Mouse (Mus musculus) midbrain, postnatal 0 days (tissue): ENCODE results near the gene Tmem94. TPM values are rescaled to one million over a fixed set of nuclear protein-coding genes. Genes with fewer than 3 reads are reported as not detected.
A peak's percentile ranks its signal among the peaks of the same experiment; 100 is the strongest.

Experiments
- ATAC-seq: fragments of 200-750 bp; cut with Nextera tagmentation; 2 replicates; pipeline ENCODE4 v1.8.0; 2017; ENCODE audit warnings: moderate number of reproducible peaks, mild to moderate bottlenecking, moderate TSS enrichment, moderate library complexity; ENCODE audit not compliant: low FRiP score
- DNase-seq: peaks from one replicate; pipeline ENCODE4 v3.0.0-alpha.2; 2015; ENCODE audit warnings: low spot score
- H3K27ac ChIP-seq: fragments of 300-500 bp; sonication (generic); 2 replicates; pipeline ENCODE4 v1.5.1; 2014; ENCODE audit warnings: low read depth, mild to moderate bottlenecking, low read length, mixed read lengths
- H3K27me3 ChIP-seq: fragments of 300-500 bp; sonication (generic); 2 replicates; pipeline ENCODE4 v1.6.1; 2014; ENCODE audit warnings: low read length, control low read depth, mixed read lengths; ENCODE audit not compliant: insufficient read depth
- H3K36me3 ChIP-seq: fragments of 300-500 bp; sonication (generic); 2 replicates; pipeline ENCODE4 v1.6.1; 2014; ENCODE audit warnings: low read length, control low read depth, mixed read lengths; ENCODE audit not compliant: insufficient read depth
- H3K4me1 ChIP-seq: fragments of 300-500 bp; sonication (generic); 2 replicates; pipeline ENCODE4 v1.6.1; 2014; ENCODE audit warnings: mild to moderate bottlenecking, control low read depth, antibody characterized with exemption, low read length, mixed read lengths; ENCODE audit not compliant: insufficient read depth
- H3K4me2 ChIP-seq: fragments of 300-500 bp; sonication (generic); 2 replicates; pipeline ENCODE4 v1.6.1; 2014; ENCODE audit warnings: low read depth, mild to moderate bottlenecking, low read length, mixed read lengths; ENCODE audit not compliant: poor library complexity, severe bottlenecking
- H3K4me3 ChIP-seq: fragments of 300-500 bp; sonication (generic); 2 replicates; pipeline ENCODE4 v1.5.1; 2014; ENCODE audit warnings: low read depth, mild to moderate bottlenecking, low read length, moderate library complexity
- H3K9ac ChIP-seq: fragments of 300-500 bp; sonication (generic); replicated peaks from 2 replicates; pipeline ENCODE4 v1.6.1; 2014; ENCODE audit warnings: mild to moderate bottlenecking, low read length, moderate library complexity, mixed read lengths; ENCODE audit not compliant: poor library complexity, severe bottlenecking
- H3K9me3 ChIP-seq: fragments of 300-500 bp; sonication (generic); 2 replicates; pipeline ENCODE4 v1.6.1; 2016; ENCODE audit warnings: low read length, control low read depth
- CTCF ChIP-seq: IDR thresholded peaks from 2 replicates; pipeline ENCODE4 v1.5.1; 2016; ENCODE audit warnings: antibody characterized with exemption, mild to moderate bottlenecking
- WGBS: fragments of 180-500 bp; shearing (Covaris S2); extraction: QIAGEN DNeasy Blood & Tissue Kit; methylation state at CpG from one replicate; pipeline ENCODE4 v1.1.7; 2014; 5-methylcytosine and 5-hydroxymethylcytosine counted together
- polyA plus RNA-seq: library from polyadenylated mRNA; unstranded; fragments of >200 nt; fragmentation: Nextera tagmentation; extraction: Ambion mirVana; gene quantifications from 2 replicates; pipeline ENCODE4 v1.2.1, GENCODE M21; 2015
- total RNA-seq: library from RNA; depleted of rRNA; stranded (reverse); fragments of >200 nt; gene quantifications from 2 replicates; pipeline ENCODE4 v1.2.3, GENCODE M21; 2014

Tmem94 gene
- total and polyA plus RNA-seq, 2 experiments from 2014 or later, result 15.9 to 32.7 TPM

DNA sequence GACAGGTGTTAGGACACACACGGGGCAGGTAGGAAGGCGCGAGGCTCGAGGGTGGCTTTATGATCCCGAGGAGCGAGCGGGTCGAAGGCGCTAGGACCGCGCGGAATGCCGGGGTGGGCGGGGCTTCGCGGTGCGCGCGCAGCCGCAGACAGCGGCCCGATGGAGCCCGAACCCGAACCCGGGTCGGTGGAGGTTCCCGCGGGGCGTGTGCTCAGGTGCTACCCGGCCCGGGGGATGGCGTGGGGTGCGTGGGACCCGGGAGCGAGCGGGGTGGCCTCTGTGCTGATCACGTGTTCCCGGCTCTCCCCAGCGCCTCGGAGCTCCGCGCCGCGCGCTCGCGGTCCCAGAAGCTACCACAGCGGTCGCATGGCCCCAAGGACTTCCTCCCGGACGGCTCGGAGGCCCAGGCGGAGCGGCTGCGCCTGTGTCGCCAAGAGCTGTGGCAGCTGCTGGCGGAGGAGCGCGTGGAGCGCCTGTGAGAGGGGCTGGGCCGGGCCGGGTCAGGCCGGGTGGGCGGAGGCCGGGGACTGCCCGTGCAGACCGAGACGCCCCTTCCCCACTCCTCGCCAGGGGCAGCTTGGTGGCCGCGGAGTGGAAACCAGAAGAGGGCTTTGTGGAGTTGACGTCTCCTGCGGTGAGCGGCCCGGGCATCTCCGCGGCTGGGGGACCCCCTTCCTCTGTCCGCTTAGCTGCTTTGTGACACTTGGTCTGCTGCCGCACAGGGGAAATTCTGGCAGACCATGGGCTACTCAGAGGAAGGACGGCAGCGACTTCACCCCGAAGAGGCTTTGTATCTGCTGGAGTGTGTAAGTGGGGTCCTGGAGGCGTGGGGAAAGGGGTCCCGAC lies 49.6 kb downstream of the Tmem94 start, which contains the start of gene Tsen54:
TSS of gene Tsen54 (plus strand) at position 120 of the 846 bp plus-strand sequence.
- no peak for TF ChIP-seq CTCF
- no peaks in the 10 kb centered on the region for H3K4me1 ChIP-seq
- WGBS, result under 1% methylated on average over 72 of the region's 84 CpGs

GRCm38 (mm10) chr11:115817331-115817730 lies 52.1 kb downstream of the Tmem94 start:
- no peak for DNase-seq
- Histone ChIP-seq H3K9me3 (no peaks in the 10 kb centered on the region), H3K27me3 (no peaks in the 10 kb centered on the region), H3K27ac (no peak overlapping the region), H3K4me3 (no peak overlapping the region), H3K4me1 (no peaks in the 10 kb centered on the region), H3K4me2 (no peak overlapping the region), H3K9ac (no peak overlapping the region), H3K36me3 (peaks cover 22% of the 10 kb centered on the region)
- 89% methylated on average over 5 of the region's 5 CpGs for WGBS
- ATAC-seq, result no peak
- TF ChIP-seq CTCF, result peak; percentile 39; the same call in 1 of the 2 replicates

More for the DNA sequence above, 49.6 kb downstream of the Tmem94 start, which contains the start of gene Tsen54:
- Histone ChIP-seq H3K4me3 (peak within 1 kb of the TSS; percentile 91), H3K9ac (peak within 1 kb of the TSS; percentile 77), H3K4me2 (peak within 1 kb of the TSS; percentile 95), H3K36me3 (peaks cover 2% of the 10 kb centered on the region), H3K27me3 (no peaks in the 10 kb centered on the region), H3K9me3 (no peaks in the 10 kb centered on the region), H3K27ac (peak within 1 kb of the TSS; percentile 63; the same call in 1 of the 2 replicates)
- peak; percentile 76 for DNase-seq
- ATAC-seq, result peak; percentile 71

DNA sequence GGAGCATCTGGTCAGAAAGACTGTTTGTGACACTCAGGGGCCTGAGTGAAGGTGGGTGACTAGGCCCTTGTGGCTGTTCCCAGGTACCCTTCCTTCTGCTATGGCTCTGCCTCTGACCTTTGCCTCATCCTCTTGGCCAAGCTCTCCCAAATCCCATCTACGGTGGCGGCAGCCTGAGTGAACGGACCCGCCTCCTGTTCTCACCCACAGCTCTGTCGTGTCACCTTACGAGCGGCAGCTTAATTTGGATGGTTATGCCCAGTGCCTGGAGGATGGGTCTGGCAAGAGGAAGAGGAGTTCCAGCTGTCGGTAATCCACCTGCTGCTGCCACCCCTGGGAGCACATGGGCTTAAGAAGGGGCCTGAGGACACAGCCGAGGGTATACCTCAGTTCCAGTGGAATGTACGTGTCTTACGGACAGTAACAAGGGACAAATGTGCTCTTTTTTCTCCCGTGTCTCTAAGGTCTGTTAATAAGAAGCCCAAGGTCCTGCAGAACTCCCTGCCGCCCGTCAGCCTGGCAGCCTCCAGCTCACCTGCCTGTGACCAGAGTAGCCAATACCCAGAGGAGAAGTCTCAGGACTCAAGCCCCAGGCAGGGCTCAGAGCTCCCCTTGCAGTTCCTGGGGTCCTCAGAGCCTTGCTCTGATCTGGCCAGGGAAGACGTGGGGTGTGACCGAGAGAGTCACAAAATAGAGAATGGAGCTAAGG lies 54.8 kb downstream of the Tmem94 start:
- Histone ChIP-seq H3K27me3 (peaks cover 7% of the 10 kb centered on the region; the same call in 1 of the 2 replicates), H3K9ac (no peak overlapping the region), H3K27ac (no peak overlapping the region), H3K4me2 (no peak overlapping the region), H3K4me1 (peaks cover 5% of the 10 kb centered on the region; the same call in 1 of the 2 replicates), H3K36me3 (peaks cover 27% of the 10 kb centered on the region), H3K4me3 (no peak overlapping the region), H3K9me3 (no peaks in the 10 kb centered on the region)
- ATAC-seq, result no peak
- DNase-seq, result no peak
- WGBS, result 90% methylated on average over 16 of the region's 16 CpGs
- TF ChIP-seq CTCF, result no peak

GRCm38 (mm10) chr11:115821001-115821400 lies 55.8 kb downstream of the Tmem94 start:
- DNase-seq, result no peak
- H3K27me3 ChIP-seq, result peaks cover 15% of the 10 kb centered on the region; the same call in 1 of the 2 replicates
- H3K36me3 ChIP-seq, result peaks cover 27% of the 10 kb centered on the region
- H3K9me3 ChIP-seq, result no peaks in the 10 kb centered on the region
- TF ChIP-seq CTCF, result no peak
- ATAC-seq, result no peak
- H3K4me2 ChIP-seq, result no peak overlapping the region
- WGBS, result 82% methylated on average over 4 of the region's 4 CpGs
- H3K9ac ChIP-seq, result no peak overlapping the region
- H3K27ac ChIP-seq, result no peak overlapping the region
- H3K4me3 ChIP-seq, result no peak overlapping the region
- peaks cover 5% of the 10 kb centered on the region; the same call in 1 of the 2 replicates for H3K4me1 ChIP-seq

DNA sequence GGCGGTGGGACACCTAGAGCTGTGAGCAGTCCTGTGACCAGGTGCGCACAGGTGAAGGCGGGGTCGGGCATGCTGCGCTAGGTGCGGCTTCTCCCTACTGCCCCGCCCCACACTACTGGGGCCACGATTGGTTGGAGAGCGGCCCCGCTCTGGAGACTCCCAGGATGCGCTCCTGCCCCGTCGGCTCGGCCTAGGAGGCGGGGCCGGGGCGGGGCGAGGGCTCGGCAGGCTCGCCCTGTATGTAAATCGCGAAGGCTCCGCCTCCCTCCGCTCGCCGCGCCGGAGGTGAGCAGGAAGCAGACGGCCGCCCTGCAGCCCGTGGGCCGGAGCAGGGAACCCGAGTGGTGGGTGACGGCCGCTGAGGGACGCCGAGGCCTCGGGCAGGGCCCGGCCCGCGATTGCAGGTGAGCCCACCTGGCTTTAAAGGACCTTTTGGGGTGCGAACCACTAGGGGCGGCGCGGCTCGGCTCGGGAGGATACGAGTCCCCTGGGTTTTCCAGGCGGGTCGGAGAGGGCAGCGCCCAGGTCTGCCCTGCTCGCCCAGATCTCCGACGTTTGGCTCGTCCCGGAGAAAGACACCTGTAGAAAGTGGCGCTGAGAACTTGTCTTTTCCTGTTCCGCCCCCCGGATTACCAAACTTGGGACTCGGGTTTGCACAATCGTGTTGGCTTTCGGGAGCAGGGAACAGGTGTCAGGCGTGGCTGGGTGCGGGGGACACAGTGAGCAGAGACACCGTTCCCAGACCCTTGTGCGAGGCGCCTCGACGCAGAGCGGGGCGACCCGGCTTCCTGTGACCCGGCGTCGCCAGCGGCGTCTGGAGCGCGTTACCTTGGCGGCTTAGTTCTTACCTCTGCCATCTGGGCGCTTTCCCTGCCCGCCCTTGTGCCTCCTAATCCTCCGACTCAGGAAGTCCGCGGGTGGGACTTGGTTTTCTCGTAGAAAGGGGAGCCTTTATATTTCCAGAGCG lies 58.8 kb downstream of the Tmem94 start, which contains the start of gene Llgl2:
TSS of gene Llgl2 (plus strand) at position 276 of the 967 bp plus-strand sequence.
- peaks cover 5% of the 10 kb centered on the region; the same call in 1 of the 2 replicates for H3K4me1 ChIP-seq
- no peaks in the 10 kb centered on the region for H3K9me3 ChIP-seq
- under 1% methylated on average over 87 of the region's 87 CpGs for WGBS
- no peak for TF ChIP-seq CTCF
- no peak within 1 kb of the TSS for H3K27ac ChIP-seq
- peak within 1 kb of the TSS; percentile 50 for H3K4me3 ChIP-seq
- H3K27me3 ChIP-seq, result peaks cover 16% of the 10 kb centered on the region; the same call in 1 of the 2 replicates
- peak within 1 kb of the TSS; percentile 37 for H3K9ac ChIP-seq
- peak; percentile 66; the same call in 1 of the 2 replicates for ATAC-seq
- H3K36me3 ChIP-seq, result peaks cover 27% of the 10 kb centered on the region
- DNase-seq, result peak; percentile 69
- peak within 1 kb of the TSS; percentile 93 for H3K4me2 ChIP-seq
